Mouse (Mus musculus): Measurements from ENCODE around the gene Prkag1.

DNA sequence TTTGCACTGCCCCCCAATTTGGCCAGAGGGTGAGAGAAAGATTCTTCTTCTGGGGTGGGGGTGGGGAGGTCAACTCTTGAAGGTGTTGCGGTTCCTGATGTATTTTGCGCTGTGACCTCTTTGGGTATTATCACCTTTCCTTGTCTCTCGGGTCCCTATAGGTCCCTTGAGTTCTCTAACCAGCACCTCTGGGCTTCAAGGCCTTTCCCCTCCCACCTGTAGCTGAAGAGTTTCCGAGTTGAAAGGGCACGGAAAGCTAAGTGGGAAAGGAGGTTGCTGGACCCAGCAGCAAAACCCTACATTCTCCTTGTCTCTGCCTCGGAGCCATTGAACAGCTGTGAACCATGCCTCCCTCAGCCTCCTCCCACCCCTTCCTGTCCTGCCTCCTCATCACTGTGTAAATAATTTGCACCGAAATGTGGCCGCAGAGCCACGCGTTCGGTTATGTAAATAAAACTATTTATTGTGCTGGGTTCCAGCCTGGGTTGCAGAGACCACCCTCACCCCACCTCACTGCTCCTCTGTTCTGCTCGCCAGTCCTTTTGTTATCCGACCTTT lies 38.1 kb downstream of the Prkag1 start:
- TF ChIP-seq CTCF (conservative IDR thresholded peaks at IDR 0.05; ENCODE audit: low read length) (no peak), NANOG (IDR thresholded peaks at IDR 0.05; ENCODE audit: borderline replicate concordance, low read length) (no peak)

Data from E14TG2a.4 (cell line).